Mouse (Mus musculus): Measurements from ENCODE around the gene Surf6. TPM values are rescaled to one million over a fixed set of nuclear protein-coding genes. Genes with fewer than 3 reads are reported as not detected.
A peak's percentile ranks its signal among the peaks of the same experiment; 100 is the strongest.
"Not testable (repeated sequence)": the region's sequence is repeated elsewhere in the genome, so short reads cannot be mapped to it uniquely, and the experiment has no call there.

Surf6 gene
- polyA plus RNA-seq, 1 experiment from 2014 or later = 8.9 TPM

GRCm38 (mm10) chr2:26908710-26909386, 6.2 kb upstream of the Surf6 start:
- no peak overlapping the region for H3K27ac ChIP-seq (ENCODE audit: low read depth, low read length)
- no peak for ATAC-seq (replicated peaks; ENCODE audit: insufficient number of reproducible peaks, low FRiP score, low TSS enrichment)
- H3K9me3 ChIP-seq (replicated peaks; ENCODE audit: control insufficient read depth, low read length) = no peaks in the 10 kb centered on the region
- peak overlapping the region; percentile 81 for H3K4me2 ChIP-seq
- peak overlapping the region; percentile 30 for H3K9ac ChIP-seq (ENCODE audit: low read depth, low read length)
- peaks cover 27% of the 10 kb centered on the region for H3K36me3 ChIP-seq (ENCODE audit: control insufficient read depth, insufficient read depth, low read length)
- H3K27me3 ChIP-seq (ENCODE audit: control insufficient read depth, insufficient read depth, low read length) = no peaks in the 10 kb centered on the region
- peaks cover 20% of the 10 kb centered on the region for H3K4me1 ChIP-seq (ENCODE audit: control insufficient read depth, insufficient read depth, low read length)
- H3K4me3 ChIP-seq (ENCODE audit: low read depth, low read length) = peak overlapping the region; percentile 93
- WGBS (ENCODE audit: insufficient replicate concordance) = 82% methylated on average over 18 of the region's 18 CpGs

- no peak overlapping the region for H3K4me2 ChIP-seq
- H3K9ac ChIP-seq (ENCODE audit: low read depth, low read length) = no peak overlapping the region
- H3K36me3 ChIP-seq (ENCODE audit: control insufficient read depth, insufficient read depth, low read length) = peaks cover 13% of the 10 kb centered on the region
- no peak overlapping the region for H3K27ac ChIP-seq (ENCODE audit: low read depth, low read length)
- no peaks in the 10 kb centered on the region for H3K27me3 ChIP-seq (ENCODE audit: control insufficient read depth, insufficient read depth, low read length)
- peaks cover 21% of the 10 kb centered on the region for H3K4me1 ChIP-seq (ENCODE audit: control insufficient read depth, insufficient read depth, low read length)
- no peak overlapping the region for H3K4me3 ChIP-seq (ENCODE audit: low read depth, low read length)
- 70% methylated on average over 4 of the region's 4 CpGs for WGBS (ENCODE audit: insufficient replicate concordance)
- ATAC-seq (replicated peaks; ENCODE audit: insufficient number of reproducible peaks, low FRiP score, low TSS enrichment) = no peak
- no peaks in the 10 kb centered on the region for H3K9me3 ChIP-seq (replicated peaks; ENCODE audit: control insufficient read depth, low read length)
Measured at GRCm38 (mm10) chr2:26907109-26907508, 4.4 kb upstream of the Surf6 start.

GRCm38 (mm10) chr2:26906431-26906830, 3.8 kb upstream of the Surf6 start:
- no peak overlapping the region for H3K4me2 ChIP-seq
- H3K27me3 ChIP-seq (ENCODE audit: control insufficient read depth, insufficient read depth, low read length) = no peaks in the 10 kb centered on the region
- no peaks in the 10 kb centered on the region for H3K9me3 ChIP-seq (replicated peaks; ENCODE audit: control insufficient read depth, low read length)
- H3K4me3 ChIP-seq (ENCODE audit: low read depth, low read length) = no peak overlapping the region
- no peak for ATAC-seq (replicated peaks; ENCODE audit: insufficient number of reproducible peaks, low FRiP score, low TSS enrichment)
- H3K36me3 ChIP-seq (ENCODE audit: control insufficient read depth, insufficient read depth, low read length) = peaks cover 10% of the 10 kb centered on the region; the same call in 1 of the 2 replicates
- H3K27ac ChIP-seq (ENCODE audit: low read depth, low read length) = no peak overlapping the region
- H3K9ac ChIP-seq (ENCODE audit: low read depth, low read length) = no peak overlapping the region
- WGBS (ENCODE audit: insufficient replicate concordance) = 90% methylated on average over 3 of the region's 3 CpGs
- H3K4me1 ChIP-seq (ENCODE audit: control insufficient read depth, insufficient read depth, low read length) = peaks cover 22% of the 10 kb centered on the region

GRCm38 (mm10) chr2:26905936-26906335, 3.3 kb upstream of the Surf6 start:
- Histone ChIP-seq H3K27ac (ENCODE audit: low read depth, low read length) (no peak overlapping the region), H3K36me3 (ENCODE audit: control insufficient read depth, insufficient read depth, low read length) (peaks cover 10% of the 10 kb centered on the region; the same call in 1 of the 2 replicates), H3K4me1 (ENCODE audit: control insufficient read depth, insufficient read depth, low read length) (peaks cover 22% of the 10 kb centered on the region), H3K4me3 (ENCODE audit: low read depth, low read length) (no peak overlapping the region), H3K27me3 (ENCODE audit: control insufficient read depth, insufficient read depth, low read length) (no peaks in the 10 kb centered on the region), H3K9me3 (replicated peaks; ENCODE audit: control insufficient read depth, low read length) (no peaks in the 10 kb centered on the region), H3K4me2 (no peak overlapping the region), H3K9ac (ENCODE audit: low read depth, low read length) (no peak overlapping the region)
- 78% methylated on average over 2 of the region's 2 CpGs for WGBS (ENCODE audit: insufficient replicate concordance)
- no peak for ATAC-seq (replicated peaks; ENCODE audit: insufficient number of reproducible peaks, low FRiP score, low TSS enrichment)

- Histone ChIP-seq H3K9me3 (replicated peaks; ENCODE audit: control insufficient read depth, low read length) (no peaks in the 10 kb centered on the region), H3K4me3 (ENCODE audit: low read depth, low read length) (peak overlapping the region; percentile 90), H3K4me2 (peak overlapping the region; percentile 86), H3K4me1 (ENCODE audit: control insufficient read depth, insufficient read depth, low read length) (peaks cover 15% of the 10 kb centered on the region), H3K27me3 (ENCODE audit: control insufficient read depth, insufficient read depth, low read length) (no peaks in the 10 kb centered on the region), H3K9ac (ENCODE audit: low read depth, low read length) (peak overlapping the region; percentile 89), H3K27ac (ENCODE audit: low read depth, low read length) (peak overlapping the region; percentile 70), H3K36me3 (ENCODE audit: control insufficient read depth, insufficient read depth, low read length) (peaks cover 19% of the 10 kb centered on the region)
- 16% methylated on average over 7 of the region's 7 CpGs for WGBS (ENCODE audit: insufficient replicate concordance)
- ATAC-seq (replicated peaks; ENCODE audit: insufficient number of reproducible peaks, low FRiP score, low TSS enrichment) = no peak
Measured at GRCm38 (mm10) chr2:26903311-26903710, 632 bp upstream of the Surf6 start.

- Histone ChIP-seq H3K36me3 (ENCODE audit: control insufficient read depth, insufficient read depth, low read length) (peaks cover 23% of the 10 kb centered on the region), H3K27ac (ENCODE audit: low read depth, low read length) (peak overlapping the region; percentile 70; the same call in 1 of the 2 replicates), H3K9ac (ENCODE audit: low read depth, low read length) (peak overlapping the region; percentile 89), H3K4me3 (ENCODE audit: low read depth, low read length) (peak overlapping the region; percentile 90), H3K4me1 (ENCODE audit: control insufficient read depth, insufficient read depth, low read length) (peaks cover 15% of the 10 kb centered on the region), H3K27me3 (ENCODE audit: control insufficient read depth, insufficient read depth, low read length) (no peaks in the 10 kb centered on the region), H3K4me2 (peak overlapping the region; percentile 86), H3K9me3 (replicated peaks; ENCODE audit: control insufficient read depth, low read length) (no peaks in the 10 kb centered on the region)
- no peak for ATAC-seq (replicated peaks; ENCODE audit: insufficient number of reproducible peaks, low FRiP score, low TSS enrichment)
- 7% methylated on average over 7 of the region's 7 CpGs for WGBS (ENCODE audit: insufficient replicate concordance)
Measured at GRCm38 (mm10) chr2:26901834-26902400, 762 bp downstream of the Surf6 start.

GRCm38 (mm10) chr2:26900731-26901130, 1.9 kb downstream of the Surf6 start:
- 56% methylated on average over 1 of the region's 1 CpGs for WGBS (ENCODE audit: insufficient replicate concordance)
- Histone ChIP-seq H3K4me1 (ENCODE audit: control insufficient read depth, insufficient read depth, low read length) (peaks cover 15% of the 10 kb centered on the region), H3K27ac (ENCODE audit: low read depth, low read length) (no peak overlapping the region), H3K9me3 (replicated peaks; ENCODE audit: control insufficient read depth, low read length) (no peaks in the 10 kb centered on the region), H3K36me3 (ENCODE audit: control insufficient read depth, insufficient read depth, low read length) (peaks cover 23% of the 10 kb centered on the region), H3K27me3 (ENCODE audit: control insufficient read depth, insufficient read depth, low read length) (no peaks in the 10 kb centered on the region), H3K4me3 (ENCODE audit: low read depth, low read length) (no peak overlapping the region), H3K9ac (ENCODE audit: low read depth, low read length) (no peak overlapping the region), H3K4me2 (no peak overlapping the region)
- no peak for ATAC-seq (replicated peaks; ENCODE audit: insufficient number of reproducible peaks, low FRiP score, low TSS enrichment)

- no peak overlapping the region for H3K9ac ChIP-seq (ENCODE audit: low read depth, low read length)
- H3K9me3 ChIP-seq (replicated peaks; ENCODE audit: control insufficient read depth, low read length) = no peaks in the 10 kb centered on the region
- H3K27ac ChIP-seq (ENCODE audit: low read depth, low read length) = no peak overlapping the region
- 86% methylated on average over 4 of the region's 4 CpGs for WGBS (ENCODE audit: insufficient replicate concordance)
- ATAC-seq (replicated peaks; ENCODE audit: insufficient number of reproducible peaks, low FRiP score, low TSS enrichment) = no peak
- no peak overlapping the region for H3K4me2 ChIP-seq
- no peak overlapping the region for H3K4me3 ChIP-seq (ENCODE audit: low read depth, low read length)
- H3K36me3 ChIP-seq (ENCODE audit: control insufficient read depth, insufficient read depth, low read length) = peaks cover 44% of the 10 kb centered on the region
- no peaks in the 10 kb centered on the region for H3K27me3 ChIP-seq (ENCODE audit: control insufficient read depth, insufficient read depth, low read length)
- H3K4me1 ChIP-seq (ENCODE audit: control insufficient read depth, insufficient read depth, low read length) = no peaks in the 10 kb centered on the region
Measured at GRCm38 (mm10) chr2:26895898-26896297, 6.8 kb downstream of the Surf6 start.

GRCm38 (mm10) chr2:26886170-26886569, 16.5 kb downstream of the Surf6 start:
- H3K4me2 ChIP-seq; H3K27ac ChIP-seq (ENCODE audit: low read depth, low read length); ATAC-seq (replicated peaks; ENCODE audit: insufficient number of reproducible peaks, low FRiP score, low TSS enrichment); H3K36me3 ChIP-seq (ENCODE audit: control insufficient read depth, insufficient read depth, low read length); H3K9me3 ChIP-seq (replicated peaks; ENCODE audit: control insufficient read depth, low read length); H3K9ac ChIP-seq (ENCODE audit: low read depth, low read length); H3K4me1 ChIP-seq (ENCODE audit: control insufficient read depth, insufficient read depth, low read length); H3K4me3 ChIP-seq (ENCODE audit: low read depth, low read length); H3K27me3 ChIP-seq (ENCODE audit: control insufficient read depth, insufficient read depth, low read length): not testable (repeated sequence)
- 84% methylated on average over 4 of the region's 4 CpGs for WGBS (ENCODE audit: insufficient replicate concordance)
